Mouse (Mus musculus) G1E (cell line): Measurements from ENCODE around the gene Blcap. TPM values are rescaled to one million over a fixed set of nuclear protein-coding genes. Genes with fewer than 3 reads are reported as not detected.

ENCODE experiments used
- ATAC-seq: 2 replicates; pipeline ENCODE4 v1.8.0; 2016; ENCODE audit warnings: mild to moderate bottlenecking; ENCODE audit not compliant: insufficient number of reproducible peaks, poor library complexity, low FRiP score, severe bottlenecking; ENCODE audit errors: extremely low read depth
- DNase-seq: peaks from one replicate; pipeline ENCODE4 v3.0.0; 2012; ENCODE audit warnings: low spot score
- H3K27me3 ChIP-seq: 2 replicates; pipeline ENCODE4 v1.6.1; 2012; ENCODE audit warnings: mild to moderate bottlenecking, low read length, inconsistent platforms; ENCODE audit not compliant: insufficient read depth
- H3K36me3 ChIP-seq: replicated peaks from 2 replicates; pipeline ENCODE3; 2012; ENCODE audit warnings: mild to moderate bottlenecking, inconsistent platforms
- H3K4me1 ChIP-seq: 2 replicates; pipeline ENCODE4 v1.6.1; 2012; ENCODE audit warnings: low read depth, low read length, inconsistent platforms, mixed read lengths; ENCODE audit not compliant: insufficient read depth
- H3K4me3 ChIP-seq: 2 replicates; pipeline ENCODE4 v1.5.1; 2012; ENCODE audit warnings: low read depth, mild to moderate bottlenecking, inconsistent platforms, low read length, moderate library complexity, mixed read lengths
- H3K9me3 ChIP-seq: replicated peaks from 2 replicates; pipeline ENCODE4 v1.6.1; 2012; ENCODE audit warnings: inconsistent platforms
- CTCF ChIP-seq: IDR thresholded peaks from 2 replicates; pipeline ENCODE4 v1.5.1; 2012; ENCODE audit warnings: low read depth, low read length, inconsistent platforms, mixed read lengths
- GATA1 ChIP-seq: IDR thresholded peaks from 2 replicates; pipeline ENCODE4 v1.6.1; 2012; ENCODE audit warnings: borderline replicate concordance, low read length, inconsistent platforms, mixed read lengths
- GATA2 ChIP-seq: IDR thresholded peaks from 2 replicates; pipeline ENCODE4 v1.6.1; 2012; ENCODE audit warnings: low read depth, low read length, inconsistent platforms, borderline replicate concordance
- POLR2AphosphoS5 ChIP-seq: IDR thresholded peaks from 2 replicates; pipeline ENCODE4 v1.6.1; 2012; ENCODE audit warnings: low read depth, low read length, inconsistent platforms; ENCODE audit not compliant: insufficient replicate concordance
- TAL1 ChIP-seq: conservative IDR thresholded peaks from 2 replicates; pipeline ENCODE4 v1.6.1; 2012; ENCODE audit warnings: low read depth, low read length, inconsistent platforms, mixed read lengths
- polyA plus RNA-seq: library from polyadenylated mRNA; stranded (reverse); fragments of >175 nt; gene quantifications from 2 replicates; pipeline ENCODE4 v1.2.3, GENCODE M21; 2012
- total RNA-seq, 2 experiments: library from RNA; stranded (forward) in 1 of 2; stranded (reverse) in 1 of 2; fragments of 200-1000 nt in 1 of 2; fragments of >200 nt in 1 of 2; fragmentation: Nextera tagmentation in 1 of 2; gene quantifications; 2 replicates each; pipeline ENCODE4 v1.2.3; 2014 to 2017

Gene Blcap
- total and polyA plus RNA-seq, 3 experiments: 16.7 to 24.1 (median 22.0) TPM

DNA sequence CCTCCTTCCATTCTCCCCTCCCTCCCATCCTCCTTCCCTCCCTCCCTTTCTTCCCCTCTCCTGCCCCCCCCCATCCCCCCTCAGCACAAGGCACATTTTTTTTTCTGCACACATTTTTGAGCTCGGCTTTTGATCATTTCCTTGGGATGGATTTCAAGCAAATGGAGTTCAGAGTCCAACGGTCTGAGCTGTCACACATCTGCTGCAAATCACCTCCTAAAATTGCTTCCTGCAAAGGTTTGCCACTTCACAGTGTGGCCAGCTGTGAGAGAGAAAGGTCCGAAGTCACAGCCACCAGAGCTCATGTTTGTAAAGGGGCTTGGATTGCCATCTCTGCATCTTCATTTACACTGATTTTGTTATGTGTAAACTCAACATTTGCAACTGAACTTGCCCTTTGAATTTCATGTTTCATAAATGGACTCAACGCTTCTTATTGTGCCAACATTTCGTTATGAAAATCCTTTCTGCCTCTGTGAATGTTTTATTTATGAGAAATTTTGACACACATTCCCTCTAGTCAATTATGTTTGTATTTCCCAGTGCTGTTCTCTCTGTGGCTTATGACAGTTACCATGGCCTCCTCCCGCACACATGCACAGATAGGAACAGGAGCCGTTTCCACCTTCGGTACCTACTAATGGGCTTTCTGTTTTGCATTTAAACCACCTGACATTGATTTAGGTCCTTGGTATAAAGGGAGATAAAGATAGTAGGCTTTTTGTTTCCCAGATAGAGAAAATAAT, 39.2 kb downstream of the Blcap start:
- Histone ChIP-seq H3K4me3 (no peak overlapping the region), H3K36me3 (no peaks in the 10 kb centered on the region), H3K27me3 (peaks cover 13% of the 10 kb centered on the region), H3K9me3 (no peaks in the 10 kb centered on the region), H3K4me1 (no peaks in the 10 kb centered on the region)
- no peak for TF ChIP-seq CTCF
- TF ChIP-seq GATA2: no peak
- no peak for TF ChIP-seq TAL1
- TF ChIP-seq GATA1: no peak
- TF ChIP-seq POLR2AphosphoS5: no peak
- DNase-seq (no peak), ATAC-seq (no peak)

- no peak for DNase-seq
- TF ChIP-seq POLR2AphosphoS5: no peak
- no peak for TF ChIP-seq CTCF
- TF ChIP-seq GATA1: no peak
- Histone ChIP-seq H3K9me3 (no peaks in the 10 kb centered on the region), H3K4me3 (no peak overlapping the region), H3K36me3 (no peaks in the 10 kb centered on the region), H3K4me1 (no peaks in the 10 kb centered on the region), H3K27me3 (peaks cover 19% of the 10 kb centered on the region)
- ATAC-seq: no peak
Observed at GRCm38 (mm10) chr2:157530056-157530955, 40.8 kb downstream of the Blcap start.

DNA sequence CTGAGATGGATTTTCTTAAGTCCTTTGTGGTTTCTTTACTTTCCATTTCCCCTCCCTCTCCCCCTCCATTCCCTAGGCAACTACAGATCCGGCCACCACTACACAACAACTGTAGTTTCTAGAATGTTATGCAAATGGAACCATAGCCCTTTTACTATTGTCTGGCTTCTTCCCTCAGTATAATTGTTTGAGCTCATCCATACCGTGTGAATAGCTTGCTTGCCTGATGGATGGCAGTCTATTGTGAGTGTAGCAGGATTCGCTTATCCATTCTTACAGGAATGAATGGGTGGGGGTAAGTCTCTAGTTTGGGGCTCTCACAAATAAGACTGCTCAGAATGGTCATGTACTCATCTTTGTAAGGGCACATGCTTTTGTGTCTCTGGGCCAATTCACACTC, 48.5 kb downstream of the Blcap start:
- DNase-seq (no peak), ATAC-seq (no peak)
- no peaks in the 10 kb centered on the region for H3K4me1 ChIP-seq
- H3K4me3 ChIP-seq: no peak overlapping the region
- no peaks in the 10 kb centered on the region for H3K36me3 ChIP-seq
- peaks cover 11% of the 10 kb centered on the region for H3K27me3 ChIP-seq
- TF ChIP-seq GATA1 (no peak), CTCF (no peak), TAL1 (no peak), GATA2 (no peak), POLR2AphosphoS5 (no peak)
- no peaks in the 10 kb centered on the region for H3K9me3 ChIP-seq

DNA sequence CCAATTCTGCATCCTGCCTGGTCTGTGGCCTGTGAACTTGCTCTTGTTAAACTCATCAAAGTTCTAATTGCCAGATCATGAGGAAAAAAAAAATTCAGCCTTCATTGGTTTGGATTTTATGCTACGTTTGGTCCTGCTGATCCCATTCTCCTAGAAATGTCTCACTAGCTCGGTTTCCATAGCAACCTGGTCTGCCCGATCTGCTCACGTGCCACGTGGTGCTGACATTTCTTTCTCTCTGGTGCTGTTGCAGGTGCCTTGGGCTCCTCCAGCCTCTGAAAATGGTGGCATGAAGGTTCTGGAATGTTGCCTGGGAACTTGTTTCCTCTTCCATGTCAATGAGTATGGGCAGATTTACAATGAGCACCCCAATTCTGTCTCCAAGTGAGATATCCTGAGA, 50.6 kb downstream of the Blcap start:
- Histone ChIP-seq H3K9me3 (no peaks in the 10 kb centered on the region), H3K4me1 (no peaks in the 10 kb centered on the region), H3K36me3 (no peaks in the 10 kb centered on the region), H3K27me3 (peaks cover 5% of the 10 kb centered on the region), H3K4me3 (no peak overlapping the region)
- no peak for DNase-seq
- no peak for ATAC-seq
- TF ChIP-seq POLR2AphosphoS5 (no peak), GATA1 (no peak), CTCF (no peak), GATA2 (no peak), TAL1 (no peak)

- no peak for TF ChIP-seq POLR2AphosphoS5
- no peak for TF ChIP-seq TAL1
- no peak for TF ChIP-seq CTCF
- TF ChIP-seq GATA1: no peak
- no peak for TF ChIP-seq GATA2
- Histone ChIP-seq H3K27me3 (peaks cover 7% of the 10 kb centered on the region), H3K9me3 (no peaks in the 10 kb centered on the region), H3K36me3 (no peaks in the 10 kb centered on the region), H3K4me1 (no peaks in the 10 kb centered on the region), H3K4me3 (no peak overlapping the region)
- DNase-seq: no peak
- no peak for ATAC-seq
Observed at GRCm38 (mm10) chr2:157519452-157519851, 51.6 kb downstream of the Blcap start.

- no peak overlapping the region for H3K4me3 ChIP-seq
- ATAC-seq (no peak), DNase-seq (no peak)
- no peaks in the 10 kb centered on the region for H3K9me3 ChIP-seq
- H3K4me1 ChIP-seq: no peaks in the 10 kb centered on the region
- no peaks in the 10 kb centered on the region for H3K36me3 ChIP-seq
- no peak for TF ChIP-seq TAL1
- no peak for TF ChIP-seq CTCF
- no peak for TF ChIP-seq POLR2AphosphoS5
- no peak for TF ChIP-seq GATA1
- no peak for TF ChIP-seq GATA2
- H3K27me3 ChIP-seq: peaks cover 16% of the 10 kb centered on the region
Observed at GRCm38 (mm10) chr2:157518451-157518850, 52.6 kb downstream of the Blcap start.
